Mouse (Mus musculus) CH12.LX (cell line): ENCODE results near the gene Pola2. TPM values are rescaled to one million over a fixed set of nuclear protein-coding genes. Genes with fewer than 3 reads are reported as not detected.

Source experiments
- DNase-seq: peaks from one replicate; pipeline ENCODE4 v3.0.0-alpha.2; 2013; ENCODE audit errors: extremely low read depth
- H3K27ac ChIP-seq: 2 replicates; pipeline ENCODE4 v1.5.1; 2012; ENCODE audit warnings: low read depth, mild to moderate bottlenecking, control low read depth, moderate library complexity; ENCODE audit not compliant: insufficient read depth
- H3K27me3 ChIP-seq: replicated peaks from 2 replicates; pipeline ENCODE3; 2012; ENCODE audit warnings: inconsistent platforms
- H3K36me3 ChIP-seq, 2 experiments: replicated peaks in 1 of 2; 2 replicates each; pipeline versions ENCODE3 to v1.6.1; 2012; ENCODE audit warnings: inconsistent platforms in 1 of 2, low read length in 1 of 2, mild to moderate bottlenecking in 1 of 2, mixed read lengths in 1 of 2, moderate library complexity in 1 of 2; ENCODE audit not compliant: control insufficient read depth in 1 of 2, insufficient read depth in 1 of 2
- H3K4me1 ChIP-seq, 2 experiments: 2 replicates each; pipeline ENCODE4 v1.6.1; 2012; ENCODE audit warnings: inconsistent platforms in 1 of 2, moderate library complexity in 1 of 2; ENCODE audit not compliant: insufficient read depth in 2 of 2, control insufficient read depth in 1 of 2
- H3K4me2 ChIP-seq: 2 replicates; pipeline ENCODE4 v1.6.1; 2012; ENCODE audit warnings: low read depth, mild to moderate bottlenecking, control low read depth; ENCODE audit not compliant: poor library complexity, insufficient read depth, severe bottlenecking
- H3K4me3 ChIP-seq, 3 experiments: fragments of 150-350 bp in 1 of 3; sonication (generic) in 1 of 3; replicated peaks in 1 of 3; 2 replicates each; pipeline versions ENCODE3 to v1.5.1; 2011 to 2012; ENCODE audit warnings: low read depth in 2 of 3, low read length in 2 of 3, mild to moderate bottlenecking in 2 of 3, moderate library complexity in 2 of 3, control low read depth in 1 of 3, improper control_type of control experiment in 1 of 3, inconsistent platforms in 1 of 3, mixed read lengths in 1 of 3; ENCODE audit not compliant: poor library complexity in 1 of 3
- H3K79me2 ChIP-seq: replicated peaks from 2 replicates; pipeline ENCODE4 v1.6.1; 2012; ENCODE audit warnings: mild to moderate bottlenecking, moderate library complexity; ENCODE audit not compliant: control insufficient read depth, poor library complexity, insufficient read depth, severe bottlenecking; ENCODE audit errors: extremely low read depth
- H3K9ac ChIP-seq: 2 replicates; pipeline ENCODE4 v1.6.1; 2012; ENCODE audit warnings: low read depth, mild to moderate bottlenecking, control low read depth, moderate library complexity; ENCODE audit not compliant: insufficient read depth
- H3K9me3 ChIP-seq: replicated peaks from 2 replicates; pipeline ENCODE3; 2012; ENCODE audit warnings: low read length, inconsistent platforms, mixed read lengths
- BHLHE40 ChIP-seq: IDR thresholded peaks from 2 replicates; pipeline ENCODE4 v1.6.1; 2011; ENCODE audit warnings: mild to moderate bottlenecking, low read depth, low read length, improper control_type of control experiment
- CHD1 ChIP-seq: IDR thresholded peaks from 2 replicates; pipeline ENCODE4 v1.6.1; 2012; ENCODE audit warnings: low read depth, low read length, improper control_type of control experiment, inconsistent platforms
- CHD2 ChIP-seq: IDR thresholded peaks from 2 replicates; pipeline ENCODE4 v1.6.1; 2011; ENCODE audit warnings: low read length, improper control_type of control experiment
- E2F4 ChIP-seq: IDR thresholded peaks from 2 replicates; pipeline ENCODE4 v1.6.1; 2011; ENCODE audit warnings: low read depth, low read length, improper control_type of control experiment; ENCODE audit not compliant: insufficient replicate concordance
- ELF1 ChIP-seq: IDR thresholded peaks from 2 replicates; pipeline ENCODE4 v1.6.1; 2014; ENCODE audit warnings: low read depth, mild to moderate bottlenecking, inconsistent platforms, low read length, improper control_type of control experiment
- ETS1 ChIP-seq: conservative IDR thresholded peaks from 2 replicates; pipeline ENCODE4 v1.6.1; 2012; ENCODE audit warnings: low read depth, mild to moderate bottlenecking, inconsistent platforms, low read length, improper control_type of control experiment, moderate library complexity
- IRF4 ChIP-seq: IDR thresholded peaks from 2 replicates; pipeline ENCODE4 v1.6.1; 2014; ENCODE audit warnings: low read depth, mild to moderate bottlenecking, inconsistent platforms, low read length, improper control_type of control experiment
- JUND ChIP-seq: conservative IDR thresholded peaks from 2 replicates; pipeline ENCODE4 v1.6.1; 2011; ENCODE audit warnings: low read depth, low read length, improper control_type of control experiment
- MAX ChIP-seq: IDR thresholded peaks from 2 replicates; pipeline ENCODE4 v1.6.1; 2011; ENCODE audit warnings: low read length, improper control_type of control experiment
- MEF2A ChIP-seq: IDR thresholded peaks from 2 replicates; pipeline ENCODE4 v1.6.1; 2014; ENCODE audit warnings: low read depth, mild to moderate bottlenecking, inconsistent platforms, low read length, improper control_type of control experiment, borderline replicate concordance
- MXI1 ChIP-seq: IDR thresholded peaks from 2 replicates; pipeline ENCODE4 v1.6.1; 2011; ENCODE audit warnings: mild to moderate bottlenecking, low read depth, low read length, improper control_type of control experiment
- NELFE ChIP-seq: IDR thresholded peaks from 2 replicates; pipeline ENCODE4 v1.6.1; 2011; ENCODE audit warnings: low read depth, low read length, improper control_type of control experiment
- NRF1 ChIP-seq: IDR thresholded peaks from 2 replicates; pipeline ENCODE4 v1.6.1; 2014; ENCODE audit warnings: low read depth, mild to moderate bottlenecking, inconsistent platforms, low read length, improper control_type of control experiment, moderate library complexity
- PAX5 ChIP-seq: IDR thresholded peaks from 2 replicates; pipeline ENCODE4 v1.6.1; 2012; ENCODE audit warnings: low read length, inconsistent platforms, mixed read lengths
- POLR2A ChIP-seq: IDR thresholded peaks from 2 replicates; pipeline ENCODE4 v1.6.1; 2011; ENCODE audit warnings: low read depth, mild to moderate bottlenecking, improper control_type of control experiment, low read length
- POLR2AphosphoS2 ChIP-seq: IDR thresholded peaks from 2 replicates; pipeline ENCODE4 v1.6.1; 2011; ENCODE audit warnings: low read depth, low read length, improper control_type of control experiment
- RCOR1 ChIP-seq: conservative IDR thresholded peaks from 2 replicates; pipeline ENCODE4 v1.6.1; 2012; ENCODE audit warnings: low read depth, mild to moderate bottlenecking, inconsistent platforms, low read length, improper control_type of control experiment
- SIN3A ChIP-seq: IDR thresholded peaks from 2 replicates; pipeline ENCODE4 v1.6.1; 2012; ENCODE audit warnings: low read length, improper control_type of control experiment, inconsistent platforms
- TBP ChIP-seq: conservative IDR thresholded peaks from 2 replicates; pipeline ENCODE4 v1.6.1; 2011; ENCODE audit warnings: low read depth, low read length, improper control_type of control experiment
- TCF12 ChIP-seq: IDR thresholded peaks from 2 replicates; pipeline ENCODE4 v1.6.1; 2014; ENCODE audit warnings: low read depth, mild to moderate bottlenecking, inconsistent platforms, low read length, improper control_type of control experiment
- UBTF ChIP-seq: IDR thresholded peaks from 2 replicates; pipeline ENCODE4 v1.6.1; 2012; ENCODE audit warnings: low read depth, mild to moderate bottlenecking, inconsistent platforms, low read length, improper control_type of control experiment, moderate library complexity
- ZMIZ1 ChIP-seq: IDR thresholded peaks from 2 replicates; pipeline ENCODE4 v1.6.1; 2012; ENCODE audit warnings: low read depth, mild to moderate bottlenecking, inconsistent platforms, low read length, improper control_type of control experiment
- dilution Hi-C: fragments of 300-500 bp; cut with MboI; formaldehyde crosslinking; loops from 2 replicates; pipeline ENCODE4 v1.14.3; 2020; ENCODE audit warnings: low sequenced_read_pairs; ENCODE audit not compliant: extremely low pct_unique_long_range_greater_than_20kb, extremely low pct_ligation_motif_present
- in situ Hi-C: fragments of 300-500 bp; cut with MboI; formaldehyde crosslinking; loops from 3 replicates; pipeline ENCODE4 v1.14.3; 2019; ENCODE audit warnings: low sequenced_read_pairs, low pct_ligation_motif_present, low pct_unique_long_range_greater_than_20kb, mixed read lengths
- polyA plus RNA-seq: library from polyadenylated mRNA; unstranded; fragments of >175 nt; gene quantifications from 2 replicates; pipeline ENCODE4 v1.2.1, GENCODE M21; 2012; ENCODE audit warnings: low read depth; ENCODE audit not compliant: insufficient read length
- total RNA-seq, 2 experiments: library from RNA; depleted of rRNA; stranded (reverse); fragments of 300-350 nt in 1 of 2; fragments of >200 nt in 1 of 2; gene quantifications; 2 replicates each; pipeline ENCODE4 v1.2.3; 2012 to 2014

Gene Pola2
- total and polyA plus RNA-seq, 3 experiments = 60.3 to 91.4 (median 71.7) TPM

DNA sequence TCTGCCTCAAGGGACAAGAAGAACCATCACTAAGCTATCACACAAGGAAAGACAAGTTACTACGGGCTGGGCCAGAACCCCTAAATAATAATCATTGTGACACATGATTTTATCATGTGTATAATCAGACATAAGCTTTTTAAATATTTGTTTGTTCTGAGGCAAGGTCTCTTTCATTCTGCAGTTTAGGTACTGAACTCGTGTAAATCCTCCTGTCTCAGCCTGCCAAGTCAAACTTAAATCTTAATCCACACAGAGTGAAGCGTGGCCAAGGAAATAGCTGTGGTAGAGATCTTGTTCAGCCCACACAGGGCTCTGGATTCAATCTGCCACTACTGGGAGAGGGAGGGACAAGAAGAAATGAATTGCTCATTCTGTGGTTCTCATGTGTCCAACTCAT is 56.7 kb downstream of the Pola2 start (continued):
- TF ChIP-seq BHLHE40 (no peak), ZMIZ1 (no peak)

DNA sequence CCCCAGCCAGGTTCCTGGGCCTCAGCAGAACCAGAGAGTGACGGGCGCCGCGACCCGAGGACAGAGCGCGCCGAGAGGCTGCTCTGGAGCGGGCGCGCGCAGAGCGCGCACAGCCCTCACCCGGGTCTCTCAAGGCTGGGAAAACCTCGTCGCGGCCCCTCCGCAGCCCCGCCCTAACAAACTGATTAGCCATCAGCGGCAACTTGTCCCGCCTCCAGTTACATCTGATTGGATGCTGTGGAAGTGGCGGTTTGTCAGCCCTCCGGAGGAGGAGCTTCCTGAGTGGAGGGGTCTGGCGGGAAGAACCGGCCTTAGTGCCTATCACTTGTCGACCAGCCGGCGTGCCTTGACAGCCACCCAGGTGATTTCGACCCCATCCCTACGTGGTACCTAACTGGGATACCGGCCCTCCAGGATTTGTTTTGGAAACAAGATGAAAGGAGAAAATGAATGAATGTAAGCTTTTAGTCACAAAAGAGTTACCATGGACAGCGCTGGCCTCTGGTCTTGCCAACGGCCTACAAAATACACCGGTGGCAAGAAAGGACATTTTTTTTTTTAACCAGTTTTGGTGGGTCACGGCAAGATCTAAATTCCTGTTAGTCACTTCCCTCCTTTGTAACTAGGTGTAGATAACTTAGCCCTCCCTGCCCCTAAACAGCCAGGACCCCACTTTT is 69.9 kb downstream of the Pola2 start, which contains the start of gene Tigd3:
TSS of gene Tigd3 (minus strand) at position 148 of the 677 bp plus-strand sequence.
- H3K27ac ChIP-seq = no peak within 1 kb of the TSS

DNA sequence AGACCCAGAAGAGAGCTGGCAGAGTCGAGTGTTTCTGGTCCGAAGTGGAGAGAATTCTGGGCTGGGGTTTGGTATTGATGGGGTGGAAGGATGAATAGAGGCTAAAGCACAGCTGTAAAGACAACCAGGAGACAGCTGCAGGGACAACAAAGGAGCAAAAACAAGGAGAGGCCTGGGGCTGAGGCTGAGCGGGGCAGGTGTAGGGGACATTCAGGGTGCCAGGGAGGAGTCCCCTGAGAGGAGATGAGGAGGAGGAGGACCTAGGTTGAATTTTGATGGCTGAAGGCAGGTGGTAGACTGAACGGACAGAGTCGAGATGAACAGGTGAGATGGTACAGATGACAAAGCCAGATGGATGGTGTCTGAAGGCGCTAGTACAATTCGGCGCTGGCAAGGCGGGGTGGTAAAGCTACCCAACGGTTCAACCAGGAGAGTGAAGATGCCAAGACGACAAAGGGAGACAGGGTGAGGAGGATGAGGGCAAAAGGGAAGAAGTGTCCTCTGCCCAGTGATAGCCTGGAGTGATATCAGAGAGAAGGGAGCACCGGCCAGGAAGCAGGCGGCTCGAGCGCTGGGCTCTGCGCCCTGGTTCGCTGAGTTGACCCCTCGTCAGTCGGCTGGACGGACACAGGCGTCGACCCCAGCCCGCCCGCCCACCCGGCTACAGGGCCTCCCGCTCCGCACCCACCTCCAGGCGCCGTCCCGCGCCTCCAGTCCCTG is 70.6 kb downstream of the Pola2 start:
- no peak for DNase-seq
- H3K27ac ChIP-seq = no peak overlapping the region

More for the DNA sequence above, 69.9 kb downstream of the Pola2 start, which contains the start of gene Tigd3:
- peak; percentile 89 for DNase-seq
- Histone ChIP-seq H3K27me3 (no peaks in the 10 kb centered on the region), H3K36me3 (peaks cover 19 to 62% of the 10 kb centered on the region in 2 experiments), H3K9me3 (no peaks in the 10 kb centered on the region), H3K4me2 (peak within 1 kb of the TSS; percentile 45)
- TF ChIP-seq MEF2A (no peak), SIN3A (peak; percentile 36; the same call in 1 of the 2 replicates), ZMIZ1 (peak; percentile 68; the same call in 1 of the 2 replicates), RCOR1 (0 out of 2 replicates have a peak, but pooled peaks have one; percentile 19), MAX (no peak), MXI1 (no peak; the same call in 1 of the 2 replicates), IRF4 (0 out of 2 replicates have a peak, but pooled peaks have one; percentile 8), PAX5 (no peak), NELFE (peak; percentile 47; the same call in 1 of the 2 replicates), NRF1 (peak; percentile 56), TCF12 (peak; percentile 36; the same call in 1 of the 2 replicates), E2F4 (0 out of 2 replicates have a peak, but pooled peaks have one; percentile 76), ETS1 (no peak), POLR2A (peak; percentile 77), CHD1 (no peak), CHD2 (peak; percentile 52; the same call in 1 of the 2 replicates), UBTF (no peak), POLR2AphosphoS2 (peak; percentile 83), TBP (0 out of 2 replicates have a peak, but pooled peaks have one; percentile 37), ELF1 (peak; percentile 51)
- TF ChIP-seq, all 38 proteins: peak for 13
- H3K79me2 ChIP-seq = no peaks in the 10 kb centered on the region
- dilution Hi-C loops = no loop called here
- in situ Hi-C loops = no loop called here
- H3K9ac ChIP-seq = peak within 1 kb of the TSS; percentile 75
- H3K4me1 ChIP-seq = peaks cover 2 to 22% of the 10 kb centered on the region in 2 experiments; a peak in 2 of 4 replicates
- H3K4me3 ChIP-seq = peak within 1 kb of the TSS in 2 of 3 experiments; percentile 40 to 49

More for the DNA sequence above, 70.6 kb downstream of the Pola2 start:
- TF ChIP-seq PAX5 = no peak
- no peak for TF ChIP-seq E2F4
- no peak for TF ChIP-seq BHLHE40
- no peak for TF ChIP-seq JUND
- dilution Hi-C loops = no loop called here
- Histone ChIP-seq H3K9me3 (no peaks in the 10 kb centered on the region), H3K9ac (peak overlapping the region; percentile 75), H3K79me2 (no peaks in the 10 kb centered on the region), H3K4me1 (peaks cover 2 to 21% of the 10 kb centered on the region in 2 experiments; a peak in 2 of 4 replicates), H3K4me2 (peak overlapping the region; percentile 45), H3K27me3 (no peaks in the 10 kb centered on the region), H3K4me3 (peak overlapping the region in 2 of 3 experiments; percentile 40 to 49), H3K36me3 (peaks cover 15 to 59% of the 10 kb centered on the region in 2 experiments)
- in situ Hi-C loops = no loop called here
